Mouse (Mus musculus) liver, embryonic 13.5 days (tissue): ENCODE data around the gene Adgrg1. TPM values are rescaled to one million over a fixed set of nuclear protein-coding genes. Genes with fewer than 3 reads are reported as not detected.

Experiments used
- polyA plus RNA-seq: library from polyadenylated mRNA; unstranded; fragments of >200 nt; fragmentation: Nextera tagmentation; extraction: Ambion mirVana; gene quantifications from 2 replicates; pipeline ENCODE4 v1.2.1, GENCODE M21; 2015

Gene Adgrg1
- polyA plus RNA-seq, 1 experiment from 2014 or later, result 42.7 TPM

Other genes with a start within 250 kb of the Adgrg1 start
- 0.24 and 0.27 TPM in 2 replicates for gene Ccl22, start 229.2 kb upstream of the Adgrg1 start, polyA plus RNA-seq
- 0.39 and 0.40 TPM in 2 replicates for gene Cx3cl1, start 202.7 kb upstream of the Adgrg1 start, polyA plus RNA-seq
- gene Ccl17, start 164.3 kb upstream of the Adgrg1 start, polyA plus RNA-seq, result 0.36 and 0.48 TPM in 2 replicates
- gene Coq9, start 136.4 kb upstream of the Adgrg1 start, polyA plus RNA-seq, result 51.4 and 51.5 TPM in 2 replicates
- gene Ciapin1, start 136.4 kb upstream of the Adgrg1 start, polyA plus RNA-seq, result 66.7 and 68.0 TPM in 2 replicates
- gene Polr2c, start 117.3 kb upstream of the Adgrg1 start, polyA plus RNA-seq, result 94.5 and 95.3 TPM in 2 replicates
- gene Dok4, start 98.4 kb upstream of the Adgrg1 start, polyA plus RNA-seq, result 9.3 and 9.8 TPM in 2 replicates
- 3.5 TPM in 2 replicates for gene Ccdc102a, start 56.7 kb upstream of the Adgrg1 start, polyA plus RNA-seq
- 0.43 and 0.52 TPM in 2 replicates for gene Adgrg5, start 51.1 kb upstream of the Adgrg1 start, polyA plus RNA-seq
- 5.5 and 6.0 TPM in 2 replicates for gene Adgrg3, start 42.9 kb downstream of the Adgrg1 start, polyA plus RNA-seq
- 0.19 and 0.21 TPM in 2 replicates for gene Drc7, start 80.4 kb downstream of the Adgrg1 start, polyA plus RNA-seq
- gene Katnb1, start 106.4 kb downstream of the Adgrg1 start, polyA plus RNA-seq, result 14.8 and 15.4 TPM in 2 replicates
- 3.2 and 4.1 TPM in 2 replicates for gene Kifc3, start 228.1 kb downstream of the Adgrg1 start, polyA plus RNA-seq